Mouse (Mus musculus) kidney, embryonic 16.5 days (tissue): Measurements from ENCODE around the gene Vps39. TPM values are rescaled to one million over a fixed set of nuclear protein-coding genes. Genes with fewer than 3 reads are reported as not detected.

Source experiments
- ATAC-seq: fragments of 200-750 bp; cut with Nextera tagmentation; 2 replicates; pipeline ENCODE4 v1.8.0; 2017; ENCODE audit warnings: moderate TSS enrichment; ENCODE audit not compliant: low FRiP score, low TSS enrichment
- H3K27ac ChIP-seq: fragments of 300-500 bp; sonication (generic); 2 replicates; pipeline ENCODE4 v1.5.1; 2014; ENCODE audit warnings: low read length
- H3K27me3 ChIP-seq: fragments of 300-500 bp; sonication (generic); 2 replicates; pipeline ENCODE4 v1.6.1; 2014; ENCODE audit warnings: low read length, control low read depth, mixed read lengths; ENCODE audit not compliant: insufficient read depth
- H3K36me3 ChIP-seq: fragments of 300-500 bp; sonication (generic); 2 replicates; pipeline ENCODE4 v1.6.1; 2014; ENCODE audit warnings: low read length, control low read depth, mixed read lengths; ENCODE audit not compliant: insufficient read depth
- H3K4me1 ChIP-seq: fragments of 300-500 bp; sonication (generic); 2 replicates; pipeline ENCODE4 v1.6.1; 2014; ENCODE audit warnings: low read length, control low read depth, mixed read lengths; ENCODE audit not compliant: insufficient read depth
- H3K4me2 ChIP-seq: fragments of 300-500 bp; sonication (generic); replicated peaks from 2 replicates; pipeline ENCODE4 v1.6.1; 2014; ENCODE audit warnings: low read depth, low read length
- H3K4me3 ChIP-seq: fragments of 300-500 bp; sonication (generic); 2 replicates; pipeline ENCODE4 v1.5.1; 2014; ENCODE audit warnings: mild to moderate bottlenecking, low read length
- H3K9ac ChIP-seq: fragments of 300-500 bp; sonication (generic); replicated peaks from 2 replicates; pipeline ENCODE4 v1.6.1; 2014; ENCODE audit warnings: low read length
- H3K9me3 ChIP-seq: fragments of 300-500 bp; sonication (generic); 2 replicates; pipeline ENCODE4 v1.6.1; 2016; ENCODE audit warnings: low read length, control low read depth
- WGBS: fragments of 180-500 bp; shearing (Covaris S2); extraction: QIAGEN DNeasy Blood & Tissue Kit; methylation state at CpG from one replicate; pipeline ENCODE4 v1.1.7; 2014; 5-methylcytosine and 5-hydroxymethylcytosine counted together
- polyA plus RNA-seq: library from polyadenylated mRNA; unstranded; fragments of >200 nt; fragmentation: Nextera tagmentation; extraction: Ambion mirVana; gene quantifications from 2 replicates; pipeline ENCODE4 v1.2.1, GENCODE M21; 2015

Vps39 gene
- polyA plus RNA-seq, 1 experiment from 2014 or later = 22.7 TPM

DNA sequence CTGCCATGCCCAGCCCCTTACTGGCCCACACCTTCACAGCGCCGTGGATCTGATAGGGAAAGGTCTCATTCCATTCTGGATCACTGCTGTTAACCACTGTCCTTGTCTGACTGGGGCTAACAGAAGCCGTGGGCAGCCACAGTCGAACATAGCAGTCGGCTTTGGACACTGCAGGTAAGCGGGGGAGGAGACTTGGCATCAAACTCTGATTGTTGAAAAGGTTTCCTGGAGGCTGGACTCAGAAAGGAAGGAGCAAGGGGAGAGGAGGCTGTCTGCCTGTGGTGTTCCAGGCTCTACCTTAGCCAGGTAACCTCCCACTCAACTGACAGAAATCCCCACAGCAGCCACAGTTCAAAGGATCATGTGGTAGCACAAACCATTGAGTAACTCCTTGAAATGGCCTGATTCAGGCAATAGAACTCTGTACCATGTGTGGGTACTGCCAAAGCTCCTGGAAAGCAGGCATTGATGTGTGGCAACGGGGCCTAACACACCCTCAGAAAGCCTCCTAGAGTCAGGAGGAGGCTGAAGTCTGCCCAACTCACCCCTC, 40.6 kb downstream of the Vps39 start:
- no peak for ATAC-seq
- Histone ChIP-seq H3K4me1 (no peaks in the 10 kb centered on the region), H3K36me3 (peaks cover 8% of the 10 kb centered on the region; the same call in 1 of the 2 replicates), H3K9me3 (no peaks in the 10 kb centered on the region), H3K4me3 (no peak overlapping the region), H3K4me2 (no peak overlapping the region), H3K9ac (no peak overlapping the region), H3K27ac (no peak overlapping the region), H3K27me3 (no peaks in the 10 kb centered on the region)
- WGBS = 80% methylated on average over 7 of the region's 7 CpGs

DNA sequence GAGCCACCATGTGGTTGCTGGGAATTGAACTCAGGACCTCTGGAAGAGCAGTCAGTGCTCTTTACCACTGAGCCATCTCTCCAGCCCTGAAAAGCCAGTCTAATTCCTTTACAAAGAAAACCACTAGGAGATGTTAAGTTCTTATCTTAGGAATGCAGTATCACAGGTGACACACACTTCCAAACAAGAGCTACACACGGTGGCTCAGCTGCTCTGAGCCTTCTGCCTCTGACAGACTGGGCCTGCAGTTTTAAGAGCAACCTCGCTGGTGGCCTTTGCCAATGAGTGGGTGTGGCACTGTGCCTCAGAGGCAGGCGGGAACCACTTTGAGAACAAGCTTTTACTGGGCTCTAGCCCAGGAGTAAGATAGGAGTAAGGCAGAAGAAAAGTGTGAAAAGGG, 48.8 kb downstream of the Vps39 start:
- Histone ChIP-seq H3K27me3 (no peaks in the 10 kb centered on the region), H3K27ac (no peak overlapping the region), H3K9ac (no peak overlapping the region), H3K4me1 (no peaks in the 10 kb centered on the region), H3K9me3 (no peaks in the 10 kb centered on the region), H3K4me2 (no peak overlapping the region), H3K36me3 (no peaks in the 10 kb centered on the region), H3K4me3 (no peak overlapping the region)
- 20% methylated on average over 3 of the region's 3 CpGs for WGBS
- ATAC-seq = no peak

DNA sequence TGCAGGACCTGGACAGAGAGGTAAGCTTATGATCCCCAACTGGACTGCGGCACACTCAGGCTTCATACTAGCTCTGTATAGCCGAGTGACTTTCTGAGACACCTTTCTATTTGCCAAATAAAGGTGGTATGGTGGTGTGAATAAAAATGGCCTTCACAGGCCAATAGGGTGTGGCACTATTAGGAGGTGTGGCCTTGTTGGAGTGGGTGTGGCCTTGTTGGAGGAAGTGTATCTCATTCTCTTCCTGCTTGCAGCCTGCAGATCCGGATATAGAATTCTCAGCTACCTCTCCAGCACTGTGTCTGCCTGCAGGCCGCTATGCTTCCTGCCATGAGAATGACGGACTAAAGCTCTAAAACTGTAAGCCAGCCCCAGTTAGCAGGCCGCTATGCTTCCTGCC, 51.9 kb downstream of the Vps39 start:
- no peak overlapping the region for H3K27ac ChIP-seq
- H3K36me3 ChIP-seq = no peaks in the 10 kb centered on the region
- no peak for ATAC-seq
- H3K27me3 ChIP-seq = no peaks in the 10 kb centered on the region
- WGBS = 95% methylated on average over 6 of the region's 6 CpGs
- no peaks in the 10 kb centered on the region for H3K4me1 ChIP-seq
- no peak overlapping the region for H3K4me2 ChIP-seq
- H3K9me3 ChIP-seq = no peaks in the 10 kb centered on the region
- H3K4me3 ChIP-seq = no peak overlapping the region
- H3K9ac ChIP-seq = no peak overlapping the region

DNA sequence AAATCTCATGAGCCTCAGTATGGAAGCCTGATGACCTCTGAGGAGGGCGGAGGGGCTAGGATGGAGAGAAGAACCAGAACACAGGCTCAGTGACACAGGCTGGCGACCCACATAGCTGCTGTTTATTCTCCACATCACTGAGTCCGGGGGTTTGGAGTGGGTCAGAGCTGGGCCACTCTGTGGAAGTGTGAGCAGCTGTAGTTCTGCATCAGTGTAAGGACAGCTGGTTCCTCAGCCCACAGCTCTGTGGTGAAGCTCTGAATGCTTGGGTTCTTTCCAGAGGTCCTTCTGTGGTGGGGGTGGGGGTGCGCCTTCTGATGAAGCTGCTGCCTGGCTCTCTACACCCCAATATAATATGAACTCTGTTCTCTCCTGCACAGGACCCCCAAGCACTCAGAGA, 53.1 kb downstream of the Vps39 start:
- Histone ChIP-seq H3K9ac (no peak overlapping the region), H3K9me3 (no peaks in the 10 kb centered on the region), H3K27ac (no peak overlapping the region), H3K4me3 (no peak overlapping the region), H3K27me3 (no peaks in the 10 kb centered on the region), H3K36me3 (no peaks in the 10 kb centered on the region), H3K4me1 (no peaks in the 10 kb centered on the region), H3K4me2 (no peak overlapping the region)
- WGBS = 72% methylated on average over 4 of the region's 4 CpGs
- no peak for ATAC-seq

DNA sequence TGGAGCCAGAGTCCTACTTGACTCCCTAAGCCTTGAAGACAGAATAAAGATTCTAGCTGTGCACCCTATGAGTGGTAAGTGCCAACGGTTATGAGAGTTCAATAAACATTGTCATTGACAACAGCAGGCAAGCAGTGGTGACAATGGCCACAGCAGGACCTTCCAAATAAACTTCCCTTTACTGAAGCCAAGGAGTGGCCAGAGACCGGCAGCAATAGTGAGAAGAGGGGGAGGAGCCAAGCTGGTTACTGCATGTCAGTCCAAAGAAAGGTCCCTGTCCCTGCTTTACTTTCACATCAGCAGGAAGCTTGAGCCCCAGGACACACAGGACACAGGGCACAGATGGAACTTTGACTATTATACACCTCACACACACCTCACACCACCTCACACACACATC, 56.8 kb downstream of the Vps39 start:
- Histone ChIP-seq H3K4me3 (no peak overlapping the region), H3K27ac (no peak overlapping the region), H3K4me1 (no peaks in the 10 kb centered on the region), H3K27me3 (no peaks in the 10 kb centered on the region), H3K9ac (no peak overlapping the region), H3K9me3 (no peaks in the 10 kb centered on the region), H3K36me3 (no peaks in the 10 kb centered on the region), H3K4me2 (no peak overlapping the region)
- ATAC-seq = no peak
- 11% methylated on average over 2 of the region's 2 CpGs for WGBS

DNA sequence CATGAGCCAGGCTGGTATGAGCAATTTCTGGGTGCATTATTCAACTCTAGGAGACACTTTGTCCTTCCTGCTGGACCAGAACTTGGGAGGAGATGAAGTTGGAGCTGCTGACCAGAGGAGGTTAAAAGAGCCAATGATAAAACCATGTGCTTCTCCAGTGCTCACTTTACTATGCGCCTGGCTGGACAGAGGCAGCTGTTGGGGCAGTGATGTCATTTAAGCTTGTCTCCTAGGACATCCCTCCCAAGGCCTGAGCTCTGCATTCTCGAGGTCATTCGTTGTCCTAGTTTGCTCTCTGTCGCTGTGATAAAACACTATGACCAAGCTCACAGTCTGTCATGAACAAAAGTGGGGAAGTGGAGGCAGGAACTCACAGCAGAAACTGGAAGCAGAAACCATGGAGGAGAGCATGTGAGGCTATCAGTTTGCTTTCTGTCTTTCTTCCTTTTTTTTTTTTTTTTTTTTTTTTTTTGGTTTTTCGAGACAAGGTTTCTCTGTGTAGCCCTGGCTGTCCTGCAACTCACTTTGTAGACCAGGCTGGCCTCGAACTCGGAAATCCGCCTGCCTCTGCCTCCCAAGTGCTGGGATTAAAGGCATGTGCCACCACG, 61.4 kb downstream of the Vps39 start:
- no peak for ATAC-seq
- Histone ChIP-seq H3K27me3 (no peaks in the 10 kb centered on the region), H3K36me3 (no peaks in the 10 kb centered on the region), H3K9ac (no peak overlapping the region), H3K9me3 (no peaks in the 10 kb centered on the region), H3K27ac (no peak overlapping the region), H3K4me1 (no peaks in the 10 kb centered on the region), H3K4me3 (no peak overlapping the region), H3K4me2 (no peak overlapping the region)
- WGBS = 80% methylated on average over 8 of the region's 9 CpGs

DNA sequence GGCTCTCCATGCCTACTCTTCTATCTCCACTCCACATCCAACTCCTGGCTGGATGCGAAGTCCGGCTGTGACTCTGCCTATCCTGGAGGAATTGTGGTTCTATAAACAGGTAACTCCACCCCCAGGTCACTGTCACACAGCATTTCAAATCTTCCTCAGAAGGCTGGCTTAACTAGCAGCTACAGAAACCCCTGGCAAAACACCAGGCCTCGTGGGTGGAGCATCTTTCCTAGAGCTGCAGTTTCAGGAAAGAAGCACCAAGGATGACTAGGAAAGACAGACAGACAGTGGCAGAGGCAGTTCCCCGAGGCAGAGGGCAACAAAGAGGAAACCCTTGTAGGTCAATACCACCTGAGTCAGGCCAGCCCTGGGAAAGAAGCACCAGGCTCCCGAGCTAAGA, 63.9 kb downstream of the Vps39 start, which contains the start of gene Pla2g4d:
TSS of gene Pla2g4d (minus strand) at position 203 of the 400 bp plus-strand sequence.
- ATAC-seq = no peak
- no peaks in the 10 kb centered on the region for H3K36me3 ChIP-seq
- no peak within 1 kb of the TSS for H3K9ac ChIP-seq
- no peaks in the 10 kb centered on the region for H3K9me3 ChIP-seq
- H3K27me3 ChIP-seq = no peaks in the 10 kb centered on the region
- no peaks in the 10 kb centered on the region for H3K4me1 ChIP-seq
- no peak within 1 kb of the TSS for H3K4me3 ChIP-seq
- WGBS = 74% methylated on average over 5 of the region's 5 CpGs
- H3K27ac ChIP-seq = no peak within 1 kb of the TSS
- no peak within 1 kb of the TSS for H3K4me2 ChIP-seq

DNA sequence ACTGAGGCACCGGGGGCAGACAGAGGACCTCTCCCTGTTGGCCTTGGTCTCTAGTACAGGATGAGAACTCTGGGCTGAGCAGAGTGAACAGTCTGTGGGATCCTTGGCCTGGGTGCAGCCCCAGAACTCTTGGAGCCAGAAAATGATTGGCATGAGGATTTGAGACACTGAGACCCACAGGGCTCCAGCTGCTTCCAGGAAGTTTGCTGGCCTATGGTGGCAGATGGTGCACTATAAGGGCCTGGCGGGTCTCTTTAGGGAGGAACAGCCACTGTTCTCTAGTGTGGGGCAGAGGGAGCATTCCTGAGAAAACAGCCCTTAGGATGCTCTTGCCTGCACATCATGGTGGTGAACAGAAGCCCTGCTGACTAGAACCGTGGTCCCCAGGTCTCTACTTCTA, 64.5 kb downstream of the Vps39 start:
- H3K9me3 ChIP-seq = no peaks in the 10 kb centered on the region
- no peak overlapping the region for H3K9ac ChIP-seq
- WGBS = 95% methylated on average over 3 of the region's 3 CpGs
- no peak overlapping the region for H3K27ac ChIP-seq
- no peak overlapping the region for H3K4me2 ChIP-seq
- ATAC-seq = no peak
- H3K27me3 ChIP-seq = no peaks in the 10 kb centered on the region
- H3K4me1 ChIP-seq = no peaks in the 10 kb centered on the region
- no peaks in the 10 kb centered on the region for H3K36me3 ChIP-seq
- no peak overlapping the region for H3K4me3 ChIP-seq

DNA sequence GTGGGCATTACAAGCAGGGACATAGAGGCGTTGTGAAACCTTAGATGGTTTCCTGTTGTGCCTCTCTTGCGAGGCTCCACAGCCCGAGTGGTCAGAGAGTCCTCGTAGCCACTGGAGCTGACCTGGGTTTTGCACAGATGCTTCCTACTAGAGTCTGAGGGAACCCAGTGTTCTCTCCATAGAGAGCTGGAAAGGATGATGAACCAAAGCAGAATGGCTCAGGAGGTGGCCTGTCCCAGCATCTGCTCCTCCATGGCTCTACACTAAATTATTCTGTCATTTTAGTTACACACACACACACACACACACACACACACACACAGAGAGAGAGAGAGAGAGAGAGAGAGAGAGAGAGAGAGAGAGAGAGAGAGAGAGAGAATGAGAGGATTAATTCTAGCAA, 67.3 kb downstream of the Vps39 start:
- Histone ChIP-seq H3K9ac (no peak overlapping the region), H3K27me3 (no peaks in the 10 kb centered on the region), H3K36me3 (no peaks in the 10 kb centered on the region), H3K27ac (no peak overlapping the region), H3K4me2 (no peak overlapping the region), H3K9me3 (no peaks in the 10 kb centered on the region), H3K4me3 (no peak overlapping the region), H3K4me1 (no peaks in the 10 kb centered on the region)
- no peak for ATAC-seq
- 44% methylated on average over 4 of the region's 4 CpGs for WGBS

DNA sequence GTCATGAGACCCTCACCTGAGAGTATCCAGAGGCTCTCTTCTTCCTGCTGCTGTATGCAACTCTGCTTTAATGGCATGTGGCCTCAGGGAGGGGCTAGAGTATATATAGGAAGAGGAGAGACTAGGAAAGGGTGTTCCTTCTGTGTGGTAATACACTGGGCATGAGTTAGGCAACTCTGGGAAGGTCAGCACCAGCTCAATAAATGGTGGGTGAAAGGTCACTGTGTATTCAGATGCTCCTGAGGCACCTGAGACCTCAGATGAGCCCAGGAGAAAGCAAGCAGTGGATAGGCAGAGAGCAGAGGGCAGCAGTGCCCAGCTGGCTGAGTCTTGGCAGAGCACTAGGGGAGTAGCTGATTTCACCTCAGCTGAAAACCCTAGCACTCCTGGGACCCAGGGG, 68.2 kb downstream of the Vps39 start:
- Histone ChIP-seq H3K9me3 (no peaks in the 10 kb centered on the region), H3K27me3 (no peaks in the 10 kb centered on the region), H3K9ac (no peak overlapping the region), H3K4me2 (no peak overlapping the region), H3K36me3 (no peaks in the 10 kb centered on the region), H3K27ac (no peak overlapping the region), H3K4me1 (no peaks in the 10 kb centered on the region), H3K4me3 (no peak overlapping the region)
- no peak for ATAC-seq
